Mouse (Mus musculus) hindbrain, embryonic 14.5 days (tissue): ENCODE data around the gene Egflam. TPM values are rescaled to one million over a fixed set of nuclear protein-coding genes. Genes with fewer than 3 reads are reported as not detected.

Source experiments
- ATAC-seq: fragments of 200-750 bp; cut with Nextera tagmentation; 2 replicates; pipeline ENCODE4 v1.8.0; 2017; ENCODE audit warnings: moderate number of reproducible peaks, mild to moderate bottlenecking, moderate TSS enrichment, moderate library complexity; ENCODE audit not compliant: low FRiP score
- DNase-seq: peaks from one replicate; pipeline ENCODE4 v3.0.0-alpha.2; 2015; ENCODE audit warnings: low spot score
- H3K27ac ChIP-seq: fragments of 300-500 bp; sonication (generic); 2 replicates; pipeline ENCODE4 v1.5.1; 2014; ENCODE audit warnings: mild to moderate bottlenecking, moderate library complexity
- H3K27me3 ChIP-seq: fragments of 300-500 bp; sonication (generic); 2 replicates; pipeline ENCODE4 v1.6.1; 2014; ENCODE audit warnings: mild to moderate bottlenecking, low read length, mixed read lengths; ENCODE audit not compliant: control insufficient read depth, insufficient read depth
- H3K36me3 ChIP-seq: fragments of 300-500 bp; sonication (generic); replicated peaks from 2 replicates; pipeline ENCODE4 v1.6.1; 2014; ENCODE audit not compliant: control insufficient read depth, insufficient read depth
- H3K4me1 ChIP-seq: fragments of 300-500 bp; sonication (generic); replicated peaks from 2 replicates; pipeline ENCODE4 v1.6.1; 2014; ENCODE audit warnings: antibody characterized with exemption, low read length, mixed read lengths; ENCODE audit not compliant: control insufficient read depth, insufficient read depth
- H3K4me2 ChIP-seq: fragments of 300-500 bp; sonication (generic); replicated peaks from 2 replicates; pipeline ENCODE4 v1.6.1; 2014; ENCODE audit warnings: mild to moderate bottlenecking, moderate library complexity
- H3K4me3 ChIP-seq: fragments of 300-500 bp; sonication (generic); replicated peaks from 2 replicates; pipeline ENCODE4 v1.5.1; 2014; ENCODE audit warnings: mild to moderate bottlenecking, low read length
- H3K9ac ChIP-seq: fragments of 300-500 bp; sonication (generic); 2 replicates; pipeline ENCODE4 v1.6.1; 2014
- H3K9me3 ChIP-seq: fragments of 300-500 bp; sonication (generic); 2 replicates; pipeline ENCODE4 v1.6.1; 2016; ENCODE audit warnings: low read length; ENCODE audit not compliant: control insufficient read depth
- WGBS: fragments of 180-500 bp; shearing (Covaris S2); extraction: QIAGEN DNeasy Blood & Tissue Kit; methylation state at CpG from one replicate; pipeline ENCODE4 v1.1.7; 2014; 5-methylcytosine and 5-hydroxymethylcytosine counted together
- polyA plus RNA-seq: library from polyadenylated mRNA; unstranded; fragments of >200 nt; fragmentation: Nextera tagmentation; extraction: Ambion mirVana; gene quantifications from 2 replicates; pipeline ENCODE4 v1.2.1, GENCODE M21; 2014

Gene Egflam
- polyA plus RNA-seq, 1 experiment from 2014 or later: 15.1 TPM

DNA sequence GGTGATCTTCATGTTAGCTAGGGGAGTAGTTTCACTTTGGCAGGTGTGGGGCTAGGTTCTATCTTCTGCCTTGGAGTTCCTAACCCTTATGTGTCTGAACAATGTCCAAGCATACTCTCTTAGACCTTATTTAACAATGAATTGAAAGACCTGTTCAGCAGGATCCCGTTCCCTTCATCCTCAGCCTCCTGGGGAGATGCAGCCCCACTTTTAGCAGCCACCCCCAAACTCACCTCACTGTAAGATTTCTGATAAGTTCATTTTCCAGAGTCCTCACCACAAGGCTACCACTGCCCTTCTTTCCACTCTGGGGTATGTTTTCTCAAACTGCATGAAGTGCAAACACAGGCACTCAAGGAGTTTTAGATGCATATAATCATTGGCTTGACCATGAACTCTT, 136.8 kb downstream of the Egflam start:
- H3K4me2 ChIP-seq: no peak overlapping the region
- H3K9ac ChIP-seq: no peak overlapping the region
- DNase-seq: no peak
- H3K9me3 ChIP-seq: no peaks in the 10 kb centered on the region
- ATAC-seq: no peak
- H3K27ac ChIP-seq: no peak overlapping the region
- H3K27me3 ChIP-seq: no peaks in the 10 kb centered on the region
- no peak overlapping the region for H3K4me3 ChIP-seq
- WGBS: 83% methylated on average over 1 of the region's 1 CpGs
- no peaks in the 10 kb centered on the region for H3K36me3 ChIP-seq
- no peaks in the 10 kb centered on the region for H3K4me1 ChIP-seq

DNA sequence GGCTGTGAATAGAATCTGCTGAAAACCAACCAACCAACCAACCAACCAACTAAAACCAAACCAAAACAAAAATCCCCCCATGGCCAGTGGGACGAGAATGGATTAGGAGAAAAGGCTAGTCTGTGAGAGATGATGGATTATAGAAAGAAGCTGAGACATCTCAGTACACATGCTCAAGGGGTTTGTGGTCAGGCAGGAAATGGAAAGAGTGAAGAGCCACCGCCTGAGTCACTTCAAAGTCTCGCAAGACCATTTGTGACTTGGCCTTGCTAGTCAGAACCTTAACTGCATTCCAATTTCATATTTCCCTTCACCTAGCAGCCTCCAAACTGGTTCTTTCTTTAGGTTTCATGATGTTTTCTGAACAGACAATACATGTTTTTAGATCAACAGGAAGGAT, 141.6 kb downstream of the Egflam start:
- ATAC-seq (no peak), DNase-seq (no peak)
- no peak overlapping the region for H3K27ac ChIP-seq
- no peak overlapping the region for H3K4me2 ChIP-seq
- H3K9me3 ChIP-seq: no peaks in the 10 kb centered on the region
- no peaks in the 10 kb centered on the region for H3K4me1 ChIP-seq
- WGBS: 87% methylated on average over 3 of the region's 3 CpGs
- no peak overlapping the region for H3K9ac ChIP-seq
- H3K4me3 ChIP-seq: no peak overlapping the region
- H3K36me3 ChIP-seq: no peaks in the 10 kb centered on the region
- no peaks in the 10 kb centered on the region for H3K27me3 ChIP-seq

DNA sequence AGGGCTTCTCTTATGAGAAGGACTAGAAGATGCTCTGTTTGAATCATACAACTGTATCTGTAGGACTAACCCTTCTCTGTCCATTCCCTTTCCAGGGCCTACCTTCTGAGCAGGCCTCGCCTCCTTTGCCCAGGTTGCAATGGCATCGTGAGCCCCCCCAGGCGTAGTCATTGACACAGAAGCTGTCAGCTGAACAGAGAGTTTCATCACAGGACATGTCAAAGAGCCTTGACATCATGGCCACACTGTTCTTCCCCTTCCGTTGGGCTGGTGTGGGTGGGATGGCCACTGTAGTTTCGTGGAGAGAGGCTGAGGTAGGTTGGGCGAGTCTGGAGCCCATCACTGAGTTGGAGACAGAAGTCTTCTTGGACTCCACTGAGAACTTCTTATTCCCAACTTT, 144.9 kb downstream of the Egflam start:
- no peak overlapping the region for H3K4me3 ChIP-seq
- DNase-seq (no peak), ATAC-seq (no peak)
- peaks cover 8% of the 10 kb centered on the region for H3K9me3 ChIP-seq
- H3K27ac ChIP-seq: no peak overlapping the region
- no peaks in the 10 kb centered on the region for H3K4me1 ChIP-seq
- H3K36me3 ChIP-seq: no peaks in the 10 kb centered on the region
- H3K9ac ChIP-seq: no peak overlapping the region
- no peak overlapping the region for H3K4me2 ChIP-seq
- H3K27me3 ChIP-seq: no peaks in the 10 kb centered on the region
- WGBS: 97% methylated on average over 6 of the region's 6 CpGs

- no peak overlapping the region for H3K4me3 ChIP-seq
- no peaks in the 10 kb centered on the region for H3K27me3 ChIP-seq
- WGBS: 73% methylated on average over 12 of the region's 12 CpGs
- DNase-seq (no peak), ATAC-seq (no peak)
- no peak overlapping the region for H3K9ac ChIP-seq
- no peak overlapping the region for H3K4me2 ChIP-seq
- H3K36me3 ChIP-seq: no peaks in the 10 kb centered on the region
- H3K4me1 ChIP-seq: no peaks in the 10 kb centered on the region
- peaks cover 8% of the 10 kb centered on the region for H3K9me3 ChIP-seq
- H3K27ac ChIP-seq: no peak overlapping the region
Measured at GRCm38 (mm10) chr15:7252106-7252636, 146.0 kb downstream of the Egflam start.

GRCm38 (mm10) chr15:7251042-7251441, 147.2 kb downstream of the Egflam start:
- Histone ChIP-seq H3K36me3 (no peaks in the 10 kb centered on the region), H3K9ac (no peak overlapping the region), H3K4me2 (no peak overlapping the region), H3K4me3 (no peak overlapping the region), H3K27me3 (no peaks in the 10 kb centered on the region), H3K27ac (no peak overlapping the region), H3K9me3 (peaks cover 8% of the 10 kb centered on the region), H3K4me1 (no peaks in the 10 kb centered on the region)
- ATAC-seq (no peak), DNase-seq (no peak)
- WGBS: 98% methylated on average over 9 of the region's 9 CpGs

- 84% methylated on average over 4 of the region's 4 CpGs for WGBS
- ATAC-seq (no peak), DNase-seq (no peak)
- Histone ChIP-seq H3K27me3 (no peaks in the 10 kb centered on the region), H3K4me2 (no peak overlapping the region), H3K4me3 (no peak overlapping the region), H3K27ac (no peak overlapping the region), H3K9me3 (peaks cover 8% of the 10 kb centered on the region), H3K4me1 (no peaks in the 10 kb centered on the region), H3K36me3 (no peaks in the 10 kb centered on the region), H3K9ac (no peak overlapping the region)
Measured at GRCm38 (mm10) chr15:7249216-7249615, 149.0 kb downstream of the Egflam start.

DNA sequence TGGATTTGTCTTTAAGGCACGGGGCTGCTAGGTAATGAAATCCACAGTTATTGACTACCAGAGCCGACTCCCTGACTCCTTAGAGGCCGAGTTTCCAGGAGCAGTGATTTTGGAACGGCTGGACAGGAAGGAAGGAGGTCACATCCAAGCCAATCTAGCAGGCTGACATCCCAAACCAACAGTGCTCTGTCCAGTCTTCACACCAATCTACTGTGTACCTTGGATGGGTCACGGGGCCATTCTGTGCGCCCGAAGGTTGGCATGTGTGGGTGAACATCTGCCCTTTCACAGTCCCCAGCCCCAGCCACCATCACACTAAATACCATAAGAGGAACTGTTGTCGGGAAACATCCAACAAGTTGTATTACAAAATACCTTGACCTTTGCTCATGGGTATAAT, 150.9 kb downstream of the Egflam start:
- H3K4me3 ChIP-seq: no peak overlapping the region
- 90% methylated on average over 8 of the region's 8 CpGs for WGBS
- no peaks in the 10 kb centered on the region for H3K4me1 ChIP-seq
- H3K36me3 ChIP-seq: no peaks in the 10 kb centered on the region
- ATAC-seq: no peak
- no peak for DNase-seq
- H3K27ac ChIP-seq: no peak overlapping the region
- H3K9me3 ChIP-seq: peaks cover 8% of the 10 kb centered on the region
- H3K27me3 ChIP-seq: no peaks in the 10 kb centered on the region
- H3K9ac ChIP-seq: no peak overlapping the region
- no peak overlapping the region for H3K4me2 ChIP-seq

DNA sequence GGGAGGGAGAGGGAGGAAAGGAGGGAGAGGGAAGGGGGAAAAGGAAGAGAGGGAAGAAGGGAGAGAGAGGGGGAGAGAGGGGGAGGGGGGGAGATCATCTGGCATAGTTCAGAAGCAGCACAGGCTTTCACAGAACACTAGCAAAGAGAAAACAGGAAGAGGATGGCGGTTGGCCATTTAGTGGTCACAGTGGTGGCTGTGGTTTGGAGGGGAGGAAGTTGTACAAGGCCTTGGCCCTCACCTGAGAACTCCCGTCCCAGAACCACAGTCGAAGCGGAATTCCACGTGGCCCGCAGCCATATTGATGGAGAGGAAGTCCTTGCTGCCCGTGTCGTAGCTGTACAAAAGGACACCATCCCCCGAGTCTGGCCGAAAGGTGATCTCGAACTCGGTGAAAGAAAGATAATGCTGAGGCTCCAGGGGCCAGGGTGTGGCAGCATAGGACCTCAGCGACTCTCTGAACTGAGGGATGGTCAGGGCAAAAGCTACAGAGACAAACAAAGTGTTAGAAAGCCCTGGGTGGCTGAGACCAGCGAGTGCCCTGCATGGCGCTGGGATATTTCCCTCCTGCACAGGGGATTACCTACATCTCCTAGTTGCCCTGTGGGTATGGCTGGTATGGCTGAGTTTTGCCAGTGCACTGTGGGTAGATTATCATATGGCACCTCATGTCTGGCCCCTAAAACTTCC, 155.9 kb downstream of the Egflam start:
- no peaks in the 10 kb centered on the region for H3K27me3 ChIP-seq
- no peaks in the 10 kb centered on the region; the same call in 1 of the 2 replicates for H3K4me1 ChIP-seq
- no peak overlapping the region for H3K9ac ChIP-seq
- H3K4me2 ChIP-seq: no peak overlapping the region
- H3K9me3 ChIP-seq: no peaks in the 10 kb centered on the region
- DNase-seq (no peak), ATAC-seq (no peak)
- WGBS: 83% methylated on average over 15 of the region's 15 CpGs
- no peak overlapping the region for H3K4me3 ChIP-seq
- no peaks in the 10 kb centered on the region for H3K36me3 ChIP-seq
- no peak overlapping the region for H3K27ac ChIP-seq

- Histone ChIP-seq H3K9ac (no peak overlapping the region), H3K4me1 (no peaks in the 10 kb centered on the region; the same call in 1 of the 2 replicates), H3K36me3 (no peaks in the 10 kb centered on the region), H3K9me3 (no peaks in the 10 kb centered on the region), H3K4me3 (no peak overlapping the region), H3K4me2 (no peak overlapping the region), H3K27ac (no peak overlapping the region), H3K27me3 (no peaks in the 10 kb centered on the region)
- WGBS: 57% methylated on average over 3 of the region's 3 CpGs
- no peak for ATAC-seq
- DNase-seq: no peak
Measured at GRCm38 (mm10) chr15:7240950-7241349, 157.2 kb downstream of the Egflam start.

DNA sequence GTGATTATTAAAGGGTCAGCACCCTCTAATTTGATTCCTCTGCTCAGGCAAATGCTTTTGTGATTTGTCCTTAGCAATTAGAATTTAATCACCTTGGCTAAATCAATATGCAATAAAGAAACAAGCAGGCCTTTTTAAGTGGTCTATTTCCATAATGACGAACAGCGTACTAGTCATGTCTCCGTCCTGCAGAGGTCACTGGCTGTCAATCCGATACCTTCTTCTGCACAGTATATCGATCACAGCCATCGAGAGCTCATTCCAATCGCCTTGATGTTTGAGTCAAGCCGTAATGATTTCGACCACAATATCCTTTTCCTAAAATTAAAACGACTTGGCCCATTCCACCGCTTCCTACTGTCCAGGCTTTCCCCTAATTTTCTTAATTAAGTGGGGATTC, 158.3 kb downstream of the Egflam start:
- Histone ChIP-seq H3K4me3 (no peak overlapping the region), H3K4me2 (no peak overlapping the region), H3K9me3 (no peaks in the 10 kb centered on the region), H3K27me3 (no peaks in the 10 kb centered on the region), H3K36me3 (no peaks in the 10 kb centered on the region), H3K9ac (no peak overlapping the region), H3K4me1 (no peaks in the 10 kb centered on the region; the same call in 1 of the 2 replicates), H3K27ac (no peak overlapping the region)
- 80% methylated on average over 11 of the region's 11 CpGs for WGBS
- ATAC-seq (no peak), DNase-seq (no peak)
